Mouse (Mus musculus) olfactory bulb, adult 2 months (tissue): Measurements from ENCODE around the gene Creb3l1. TPM values are rescaled to one million over a fixed set of nuclear protein-coding genes. Genes with fewer than 3 reads are reported as not detected.

Experiments
- H3K27ac ChIP-seq: fragments of 200-500 bp; 2 replicates; pipeline ENCODE4 v1.5.1; 2012; ENCODE audit warnings: low read depth, low read length; ENCODE audit not compliant: insufficient read depth
- H3K4me1 ChIP-seq: fragments of 200-500 bp; 2 replicates; pipeline ENCODE4 v1.6.1; 2012; ENCODE audit warnings: low read length; ENCODE audit not compliant: control insufficient read depth, insufficient read depth
- H3K4me3 ChIP-seq: fragments of 200-500 bp; 2 replicates; pipeline ENCODE4 v1.5.1; 2012; ENCODE audit warnings: mild to moderate bottlenecking, low read depth, low read length, moderate library complexity; ENCODE audit not compliant: insufficient read depth
- CTCF ChIP-seq: fragments of 200-500 bp; IDR thresholded peaks from 2 replicates; pipeline ENCODE4 v1.5.1; 2012; ENCODE audit warnings: low read depth, mild to moderate bottlenecking, low read length, moderate library complexity; ENCODE audit not compliant: insufficient read depth
- POLR2A ChIP-seq: fragments of 200-500 bp; IDR thresholded peaks from 2 replicates; pipeline ENCODE4 v1.6.1; 2012; ENCODE audit warnings: mild to moderate bottlenecking, low read depth, low read length, moderate library complexity; ENCODE audit not compliant: insufficient read depth
- WGBS: fragments of 180-500 bp; shearing (Covaris S2); methylation state at CpG from one replicate; pipeline ENCODE4 v1.1.7; 2018; 5-methylcytosine and 5-hydroxymethylcytosine counted together
- polyA plus RNA-seq: library from polyadenylated mRNA; stranded (reverse); fragments of >200 nt; gene quantifications from 2 replicates; pipeline ENCODE4 v1.2.4, GENCODE M21; 2012; ENCODE audit warnings: low replicate concordance; ENCODE audit not compliant: missing spikeins, insufficient read depth, insufficient read length

Creb3l1 gene
- polyA plus RNA-seq, 1 experiment, result not detected

DNA sequence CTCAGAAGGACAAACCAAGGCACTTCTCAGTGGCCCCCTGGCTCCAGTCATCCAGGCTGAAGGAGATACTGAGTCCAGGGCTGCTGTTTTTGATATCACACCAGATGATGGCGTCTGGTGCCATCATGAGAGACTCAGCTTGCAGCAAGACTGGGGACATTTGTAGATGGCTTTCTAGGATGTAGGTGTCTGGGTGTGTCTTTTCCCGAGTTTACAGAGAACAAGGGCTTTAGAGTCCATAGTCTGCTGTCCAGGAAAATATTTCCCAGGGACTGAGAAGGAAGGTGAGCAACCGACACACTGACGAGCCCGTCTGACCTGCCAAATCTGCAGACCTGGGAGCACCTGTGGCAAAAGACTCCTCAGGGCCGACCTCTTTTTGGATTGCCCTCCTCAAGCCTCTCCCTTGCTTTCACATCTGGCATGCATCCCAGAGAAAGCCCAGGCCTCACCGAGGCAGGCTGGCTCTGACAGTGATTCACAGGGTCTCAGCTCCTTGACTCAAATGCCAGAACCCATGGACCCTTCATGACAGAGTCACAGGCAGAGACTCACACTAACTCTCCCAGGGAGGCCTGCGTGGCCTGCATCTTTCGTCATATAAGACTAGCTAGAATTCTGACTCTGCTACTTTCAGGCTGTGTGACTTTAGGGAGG, 23.9 kb upstream of the Creb3l1 start:
- TF ChIP-seq CTCF (no peak), POLR2A (no peak)
- Histone ChIP-seq H3K27ac (no peak overlapping the region), H3K4me3 (no peak overlapping the region), H3K4me1 (peaks cover 16% of the 10 kb centered on the region)
- WGBS, result 78% methylated on average over 9 of the region's 9 CpGs

DNA sequence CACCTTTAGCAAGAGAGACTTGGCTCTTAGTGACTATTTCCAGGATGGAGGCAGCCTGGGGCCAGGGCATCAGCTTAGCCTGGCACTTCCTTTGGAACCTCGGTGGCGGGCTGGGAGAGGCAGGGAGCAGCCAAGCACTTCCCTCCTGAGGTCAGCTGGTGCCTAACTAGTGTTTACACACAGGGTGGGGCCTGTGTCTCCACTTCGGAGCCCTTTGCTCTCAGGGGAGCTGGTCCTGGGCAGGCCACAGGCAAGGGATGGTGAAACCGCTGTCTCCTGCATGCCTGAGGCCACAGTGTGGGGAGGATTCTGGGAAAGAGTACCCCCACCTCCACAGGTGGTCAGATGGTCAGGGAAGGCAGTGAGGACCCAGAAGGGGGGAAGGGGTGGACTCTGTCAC, 23.3 kb upstream of the Creb3l1 start:
- TF ChIP-seq CTCF (no peak), POLR2A (no peak)
- peaks cover 13% of the 10 kb centered on the region for H3K4me1 ChIP-seq
- H3K4me3 ChIP-seq, result no peak overlapping the region
- WGBS, result 51% methylated on average over 4 of the region's 4 CpGs
- H3K27ac ChIP-seq, result no peak overlapping the region

DNA sequence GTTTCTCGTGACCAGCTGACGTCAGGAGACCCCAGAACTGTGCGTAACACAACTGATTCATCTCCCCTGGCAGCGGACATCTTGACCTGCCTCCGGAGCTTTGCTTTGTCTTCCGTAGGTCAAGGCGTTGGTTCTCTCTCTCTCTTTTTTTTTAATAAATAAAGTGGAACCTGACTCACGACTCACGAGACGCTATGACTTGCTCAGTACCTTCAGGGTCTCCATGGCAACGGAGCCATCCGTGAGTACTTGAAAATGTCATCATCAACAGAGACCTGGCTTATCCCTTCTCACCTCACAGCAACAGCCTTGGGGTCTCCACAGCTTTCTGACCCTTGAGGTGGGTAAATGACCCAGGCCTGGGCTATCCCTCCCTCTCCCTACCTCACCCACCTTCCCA, 19.0 kb upstream of the Creb3l1 start:
- Histone ChIP-seq H3K4me3 (no peak overlapping the region), H3K4me1 (no peaks in the 10 kb centered on the region; the same call in 1 of the 2 replicates), H3K27ac (no peak overlapping the region)
- no peak for TF ChIP-seq POLR2A
- TF ChIP-seq CTCF, result no peak
- WGBS, result 83% methylated on average over 12 of the region's 12 CpGs

DNA sequence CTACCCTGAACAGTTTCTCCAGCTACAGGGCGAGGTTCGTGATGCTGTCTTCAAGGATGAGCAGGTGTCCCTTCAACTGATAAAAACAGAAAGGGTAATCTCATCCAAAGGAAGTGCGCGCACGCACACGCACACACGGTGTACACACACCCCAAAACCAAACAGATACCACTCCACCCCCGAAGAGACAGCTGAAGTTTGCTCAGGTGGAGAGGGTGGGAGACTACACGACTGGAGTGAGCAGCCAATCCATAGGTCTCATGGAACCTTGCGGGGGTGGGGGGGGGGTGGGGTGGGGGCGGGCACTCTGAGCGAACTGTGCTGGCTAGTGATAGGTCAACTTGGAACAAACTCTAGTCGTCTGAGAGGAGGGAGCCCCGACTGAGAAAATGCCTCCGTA, 17.2 kb upstream of the Creb3l1 start:
- Histone ChIP-seq H3K4me3 (no peak overlapping the region), H3K4me1 (no peaks in the 10 kb centered on the region; the same call in 1 of the 2 replicates), H3K27ac (no peak overlapping the region)
- TF ChIP-seq CTCF, result no peak
- TF ChIP-seq POLR2A, result no peak
- 89% methylated on average over 15 of the region's 15 CpGs for WGBS

DNA sequence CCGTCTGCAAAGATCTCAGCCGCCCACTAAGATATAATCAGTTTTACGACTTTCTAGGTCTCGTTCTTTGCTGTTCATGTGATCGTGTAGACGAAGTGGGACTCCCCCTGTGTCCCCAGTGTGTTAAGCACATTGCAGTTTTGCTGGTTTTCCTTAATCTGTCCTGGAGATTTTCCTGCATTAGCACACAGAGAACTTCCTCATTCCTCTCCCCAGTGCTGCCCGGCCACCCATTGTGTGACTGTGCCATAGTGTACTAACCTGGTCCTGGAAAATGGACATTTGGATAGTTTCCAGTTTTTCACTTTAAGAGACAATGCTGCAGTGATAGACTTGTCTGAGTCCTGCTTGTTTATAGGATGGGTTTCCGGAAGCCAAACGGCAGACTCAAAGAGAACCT, 10.0 kb upstream of the Creb3l1 start:
- Histone ChIP-seq H3K4me1 (peaks cover 2% of the 10 kb centered on the region; the same call in 1 of the 2 replicates), H3K27ac (no peak overlapping the region), H3K4me3 (no peak overlapping the region)
- TF ChIP-seq CTCF (no peak), POLR2A (no peak)
- 63% methylated on average over 9 of the region's 9 CpGs for WGBS

DNA sequence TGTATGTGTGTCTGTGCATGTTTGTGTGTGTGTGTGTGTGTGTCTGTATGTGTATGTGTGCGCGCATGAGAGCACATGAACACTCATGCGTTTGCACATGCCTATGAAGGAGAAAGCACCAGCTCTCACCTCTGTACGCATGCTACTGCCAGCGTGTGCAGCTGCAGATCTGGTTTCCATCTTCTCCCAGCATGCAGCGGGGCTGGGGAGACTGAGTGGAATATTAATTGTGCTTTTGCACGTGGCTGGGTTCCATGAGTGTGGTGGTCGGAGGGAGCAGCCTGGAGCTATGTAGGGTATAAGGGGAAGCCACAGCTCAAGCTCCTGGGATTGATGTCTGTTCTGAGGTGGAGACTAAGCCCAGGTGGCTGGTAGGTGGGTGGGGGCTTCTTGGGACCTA, 6.3 kb upstream of the Creb3l1 start:
- no peak for TF ChIP-seq CTCF
- TF ChIP-seq POLR2A, result no peak
- Histone ChIP-seq H3K4me1 (peaks cover 2% of the 10 kb centered on the region; the same call in 1 of the 2 replicates), H3K27ac (no peak overlapping the region), H3K4me3 (no peak overlapping the region)
- 61% methylated on average over 8 of the region's 8 CpGs for WGBS

DNA sequence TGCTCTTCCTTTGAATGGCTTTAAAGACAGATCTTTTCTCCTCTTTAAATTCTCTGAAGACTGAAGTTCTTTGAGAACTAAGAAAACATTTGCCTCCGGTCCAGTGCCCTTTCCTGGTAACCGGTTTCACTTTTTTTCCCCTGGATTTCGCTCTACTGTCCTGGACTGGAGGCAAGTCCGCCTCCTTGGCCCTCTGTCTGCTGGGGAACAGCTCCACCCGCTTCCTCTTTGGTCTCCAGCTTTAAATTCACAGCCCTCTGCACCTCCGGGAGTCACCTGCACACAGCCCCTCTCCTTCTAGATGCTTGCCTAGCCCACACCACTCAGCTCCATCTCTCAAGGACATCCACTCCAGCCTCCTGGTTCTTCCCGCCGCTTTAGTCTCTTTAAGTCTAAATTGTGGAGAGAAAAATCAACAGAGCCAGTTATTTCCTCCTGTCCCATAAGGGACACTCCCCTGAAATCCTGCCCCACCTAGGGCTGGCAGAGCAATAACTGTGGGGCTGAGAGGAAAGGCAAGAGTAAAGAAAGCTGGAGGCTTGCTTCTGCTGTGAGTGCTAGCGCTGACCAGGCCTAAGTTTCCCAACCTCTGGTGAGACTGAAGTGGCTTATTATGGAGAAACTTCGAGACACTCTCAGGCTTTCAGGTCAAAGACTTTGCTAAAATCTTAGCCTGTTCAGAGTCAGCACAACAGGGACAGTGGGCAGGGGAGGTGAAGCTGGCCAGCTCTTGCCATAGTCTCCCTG, 5.3 kb upstream of the Creb3l1 start:
- no peak overlapping the region for H3K4me3 ChIP-seq
- H3K4me1 ChIP-seq, result peaks cover 2% of the 10 kb centered on the region; the same call in 1 of the 2 replicates
- no peak overlapping the region for H3K27ac ChIP-seq
- WGBS, result 88% methylated on average over 10 of the region's 10 CpGs
- TF ChIP-seq POLR2A (no peak), CTCF (no peak)

DNA sequence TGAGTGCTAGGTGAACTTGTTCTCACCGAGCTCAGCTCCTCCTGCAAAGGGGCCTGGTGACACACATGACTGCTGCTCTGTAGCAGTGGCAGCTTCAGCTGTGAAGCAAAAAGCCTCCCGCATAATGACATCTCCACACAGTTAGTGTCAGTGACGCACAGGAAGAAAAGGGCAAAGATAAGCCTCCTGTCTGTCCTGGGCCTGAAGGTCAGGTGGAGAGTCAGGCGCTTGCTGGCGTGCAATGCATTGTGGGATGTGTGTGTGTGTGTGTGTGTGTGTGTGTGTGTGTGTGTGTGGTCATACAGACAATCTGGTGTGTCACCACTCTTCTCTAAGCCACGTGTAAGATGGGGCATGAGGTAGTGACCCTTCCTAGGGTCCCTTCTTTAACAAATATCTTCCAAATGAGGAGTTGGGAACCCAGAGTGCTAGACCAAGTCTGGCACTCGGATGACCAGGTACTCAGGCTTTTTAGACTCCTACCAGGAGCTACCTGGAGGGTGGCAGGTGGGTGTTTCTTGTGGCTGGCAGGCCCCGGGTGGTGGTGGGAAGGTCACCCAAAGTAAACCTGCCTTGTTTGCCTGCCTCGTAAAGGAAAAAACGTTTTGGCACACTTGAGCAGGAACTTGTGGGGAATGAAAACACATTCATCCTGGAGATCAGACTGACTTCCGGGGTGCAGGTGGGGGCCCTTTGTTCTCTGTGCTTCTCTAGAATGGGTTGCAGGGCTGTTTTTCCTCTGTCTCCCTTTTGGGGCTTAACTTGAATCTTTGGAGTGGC, 3.7 kb upstream of the Creb3l1 start:
- H3K4me3 ChIP-seq, result no peak overlapping the region
- 76% methylated on average over 11 of the region's 11 CpGs for WGBS
- TF ChIP-seq POLR2A (no peak), CTCF (no peak)
- no peak overlapping the region for H3K27ac ChIP-seq
- H3K4me1 ChIP-seq, result peaks cover 17% of the 10 kb centered on the region

DNA sequence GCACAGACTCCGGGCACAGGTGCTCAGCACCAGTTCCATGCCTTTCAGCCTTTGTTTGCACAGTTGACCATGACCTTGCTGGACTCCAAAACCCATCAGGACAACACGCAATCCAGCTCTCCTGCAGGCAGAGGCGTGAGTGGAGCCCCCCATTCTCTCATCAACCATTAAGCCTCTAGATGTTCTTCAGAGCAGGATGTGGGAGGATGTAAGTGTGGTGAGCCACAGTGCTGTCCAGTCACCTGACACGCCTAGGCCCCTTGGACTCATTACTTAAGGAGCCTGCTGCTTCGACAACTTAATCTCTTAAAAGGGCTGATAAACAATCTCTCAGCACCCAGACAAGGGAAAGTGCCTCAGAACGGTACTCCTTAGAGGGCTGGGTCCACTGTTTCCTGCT, 1.7 kb upstream of the Creb3l1 start:
- WGBS, result 91% methylated on average over 6 of the region's 6 CpGs
- Histone ChIP-seq H3K4me1 (peaks cover 27% of the 10 kb centered on the region), H3K4me3 (no peak overlapping the region), H3K27ac (no peak overlapping the region)
- TF ChIP-seq CTCF, result no peak
- no peak for TF ChIP-seq POLR2A
